Mouse (Mus musculus): ENCODE data around the gene Slc25a45. TPM values are rescaled to one million over a fixed set of nuclear protein-coding genes. Genes with fewer than 3 reads are reported as not detected.

The Slc25a45 gene
- total and polyA plus RNA-seq, 3 experiments: 15.5 to 44.6 (median 36.2) TPM

DNA sequence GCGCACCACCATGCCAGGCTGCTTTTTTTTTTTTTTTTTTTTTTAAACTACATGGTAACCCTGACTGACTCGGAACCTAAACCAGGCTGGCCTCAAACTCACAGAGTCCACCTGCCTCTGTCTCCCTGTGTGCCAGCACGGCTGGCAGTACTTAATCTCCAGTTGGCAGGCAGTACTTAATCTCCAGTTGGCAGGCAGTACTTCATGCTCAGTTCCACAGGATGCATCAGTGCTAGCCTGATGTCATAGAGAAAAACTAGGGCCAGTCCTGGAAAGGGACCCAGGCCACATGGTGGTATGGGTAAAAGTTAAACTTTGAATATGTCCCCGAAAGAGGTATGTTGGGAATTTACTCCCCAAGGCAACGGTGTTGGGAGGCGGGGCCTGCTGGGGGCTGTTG, 50.5 kb downstream of the Slc25a45 start:
- DNase-seq: no peak

DNA sequence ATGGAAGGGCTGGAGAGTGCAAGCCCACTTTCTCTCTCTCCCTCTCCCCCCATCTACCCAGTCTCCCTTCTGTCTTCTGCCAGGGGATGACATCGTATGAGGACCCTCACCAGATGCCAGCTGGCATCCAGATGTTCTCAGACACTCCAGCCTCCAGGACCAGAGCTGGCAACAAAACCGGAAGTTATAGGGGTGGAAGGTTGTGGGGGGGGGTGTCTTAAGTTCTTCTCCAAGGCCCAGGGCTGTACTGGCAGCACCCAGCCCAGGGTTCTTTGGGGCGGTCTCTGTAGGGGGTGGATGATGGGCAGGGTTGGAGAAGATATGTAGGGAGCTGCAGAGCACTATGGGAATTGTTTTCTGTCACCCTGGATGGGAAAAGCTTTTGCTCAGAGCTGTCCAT, 50.9 kb downstream of the Slc25a45 start:
- DNase-seq: no peak

DNA sequence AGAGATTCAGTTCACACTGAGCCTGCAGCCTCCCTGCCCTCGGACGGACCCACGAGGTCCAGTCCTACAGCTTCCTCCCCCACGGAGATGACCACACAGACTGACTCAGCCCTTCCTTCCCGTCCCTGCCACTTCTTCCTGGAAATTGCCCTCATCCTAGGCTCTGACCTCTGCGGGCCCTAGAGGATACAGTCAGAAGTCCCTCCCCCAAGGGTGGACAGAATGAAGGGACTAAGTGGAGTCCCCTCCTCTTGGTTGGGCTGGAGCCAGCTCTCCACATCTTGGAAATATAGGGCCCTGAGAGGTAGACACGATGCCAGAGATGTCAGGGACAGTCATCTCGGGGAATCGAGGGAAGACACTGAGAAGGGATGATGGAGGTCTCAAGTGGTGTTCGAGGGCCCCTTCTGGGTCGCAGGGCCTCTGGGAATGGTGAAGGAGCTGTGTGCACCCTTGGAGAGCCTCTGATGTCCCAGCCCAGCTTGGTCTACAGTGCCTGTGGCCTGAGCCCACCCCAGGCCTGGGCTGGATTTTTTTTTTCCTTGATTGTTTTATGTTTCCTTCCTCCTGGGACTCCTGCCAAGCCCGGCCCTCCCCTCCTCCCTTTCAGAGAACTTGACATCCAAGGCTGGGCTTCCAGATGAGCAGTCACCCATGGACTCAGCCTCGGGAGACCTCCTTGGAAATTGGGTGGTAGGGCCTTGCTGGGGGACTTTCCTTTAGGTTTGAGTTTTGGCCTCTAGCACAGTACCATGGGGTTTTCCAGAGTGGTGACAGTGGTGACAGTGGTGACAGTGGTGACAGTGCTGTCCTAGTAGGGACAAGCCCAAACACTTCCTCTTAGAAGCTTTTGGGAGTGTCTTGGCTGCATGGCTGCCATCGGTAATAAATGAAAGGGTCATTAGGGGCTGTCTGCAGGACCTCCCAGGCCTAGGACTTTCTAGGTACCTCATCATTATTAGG, 52.3 kb downstream of the Slc25a45 start:
- DNase-seq: peak; percentile 82

DNA sequence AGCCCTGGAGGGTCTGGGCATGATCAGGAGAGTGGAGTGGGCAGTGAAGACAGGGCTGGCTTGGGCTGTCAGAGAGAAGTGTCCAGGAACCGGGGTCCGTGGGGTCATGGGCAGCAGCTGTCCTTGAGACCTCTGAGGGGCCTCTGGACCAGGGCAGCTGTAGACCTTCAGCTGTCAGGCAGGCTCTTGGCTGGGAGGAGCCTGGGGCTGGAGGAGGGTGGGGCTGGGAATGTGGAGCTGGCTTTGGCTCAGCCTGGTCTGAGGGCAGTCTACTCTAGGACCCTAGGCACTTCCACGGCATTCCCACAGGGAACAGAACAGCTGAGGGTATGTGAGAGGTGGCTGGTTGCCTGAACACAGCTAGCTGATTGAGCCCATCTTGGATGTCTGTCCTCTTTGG, 57.7 kb downstream of the Slc25a45 start:
- peak; percentile 80 for DNase-seq

Other genes with a start within 250 kb of the Slc25a45 start
- 100 to 1,000 TPM in 1 of 2 experiments, 10 to 100 TPM in 1; 89.8 to 149 TPM for gene Rela, start 240.3 kb upstream of the Slc25a45 start, total RNA-seq (2021)
- gene Rela, start 240.3 kb upstream of the Slc25a45 start, polyA plus RNA-seq (2012; rRNA removed): 163 and 221 TPM in 2 replicates
- gene Sipa1, start 214.1 kb upstream of the Slc25a45 start, total RNA-seq (2021): 10 to 100 TPM; 39.8 to 62.1 TPM
- 165 and 177 TPM in 2 replicates for gene Sipa1, start 214.1 kb upstream of the Slc25a45 start, polyA plus RNA-seq (2012; rRNA removed)
- gene Map3k11, start 189.1 kb upstream of the Slc25a45 start, total RNA-seq (2021): 10 to 100 TPM; 42.6 to 44.2 TPM
- 102 and 104 TPM in 2 replicates for gene Map3k11, start 189.1 kb upstream of the Slc25a45 start, polyA plus RNA-seq (2012; rRNA removed)
- 10 to 100 TPM; 88.9 to 90.8 TPM for gene Pcnx3, start 188.9 kb upstream of the Slc25a45 start, total RNA-seq (2021)
- 330 and 358 TPM in 2 replicates for gene Pcnx3, start 188.9 kb upstream of the Slc25a45 start, polyA plus RNA-seq (2012; rRNA removed)
- not detected for gene Kcnk7, start 173.4 kb upstream of the Slc25a45 start, total RNA-seq (2021)
- gene Kcnk7, start 173.4 kb upstream of the Slc25a45 start, polyA plus RNA-seq (2012; rRNA removed): not detected in 2 replicates
- gene Ehbp1l1, start 151.5 kb upstream of the Slc25a45 start, total RNA-seq (2021): 10 to 100 TPM; 30.3 to 31.6 TPM
- 47.6 and 49.2 TPM in 2 replicates for gene Ehbp1l1, start 151.5 kb upstream of the Slc25a45 start, polyA plus RNA-seq (2012; rRNA removed)
- gene Fam89b, start 148.2 kb upstream of the Slc25a45 start, total RNA-seq (2021): 10 to 100 TPM; 58.1 to 68.4 TPM
- gene Fam89b, start 148.2 kb upstream of the Slc25a45 start, polyA plus RNA-seq (2012; rRNA removed): 443 and 466 TPM in 2 replicates
- 100 to 1,000 TPM; 174 to 246 TPM for gene Ltbp3, start 136.9 kb upstream of the Slc25a45 start, total RNA-seq (2021)
- 737 and 768 TPM in 2 replicates for gene Ltbp3, start 136.9 kb upstream of the Slc25a45 start, polyA plus RNA-seq (2012; rRNA removed)
- gene Scyl1, start 106.4 kb upstream of the Slc25a45 start, total RNA-seq (2021): 100 to 1,000 TPM; 106 to 109 TPM
- gene Scyl1, start 106.4 kb upstream of the Slc25a45 start, polyA plus RNA-seq (2012; rRNA removed): 119 and 125 TPM in 2 replicates
- gene Frmd8, start 2.5 kb upstream of the Slc25a45 start, total RNA-seq (2021): 10 to 100 TPM; 41.2 to 51.4 TPM
- 27.8 and 36.4 TPM in 2 replicates for gene Frmd8, start 2.5 kb upstream of the Slc25a45 start, polyA plus RNA-seq (2012; rRNA removed)
- 1 to 10 TPM; 1.0 to 1.1 TPM for gene Tigd3, start 16.3 kb downstream of the Slc25a45 start, total RNA-seq (2021)
- gene Tigd3, start 16.3 kb downstream of the Slc25a45 start, polyA plus RNA-seq (2012; rRNA removed): 0.48 and 0.53 TPM in 2 replicates
- gene Dpf2, start 35.2 kb downstream of the Slc25a45 start, total RNA-seq (2021): 100 to 1,000 TPM in 1 of 2 experiments, 10 to 100 TPM in 1; 90.6 to 125 TPM
- gene Dpf2, start 35.2 kb downstream of the Slc25a45 start, polyA plus RNA-seq (2012; rRNA removed): 51.7 and 56.3 TPM in 2 replicates
- 1 to 10 TPM; 5.5 to 8.0 TPM for gene Cdc42ep2, start 47.0 kb downstream of the Slc25a45 start, total RNA-seq (2021)
- gene Cdc42ep2, start 47.0 kb downstream of the Slc25a45 start, polyA plus RNA-seq (2012; rRNA removed): 5.6 and 5.9 TPM in 2 replicates
- gene Pola2, start 86.4 kb downstream of the Slc25a45 start, total RNA-seq (2021): 10 to 100 TPM; 15.9 to 20.4 TPM
- 36.0 and 41.0 TPM in 2 replicates for gene Pola2, start 86.4 kb downstream of the Slc25a45 start, polyA plus RNA-seq (2012; rRNA removed)
- gene Slc22a20, start 108.3 kb downstream of the Slc25a45 start, total RNA-seq (2021): not detected
- not detected in 2 replicates for gene Slc22a20, start 108.3 kb downstream of the Slc25a45 start, polyA plus RNA-seq (2012; rRNA removed)
- 10 to 100 TPM; 34.9 to 42.1 TPM for gene Capn1, start 138.1 kb downstream of the Slc25a45 start, total RNA-seq (2021)
- 34.8 and 37.9 TPM in 2 replicates for gene Capn1, start 138.1 kb downstream of the Slc25a45 start, polyA plus RNA-seq (2012; rRNA removed)
- gene Syvn1, start 168.8 kb downstream of the Slc25a45 start, total RNA-seq (2021): 10 to 100 TPM; 54.1 to 71.3 TPM
- 87.3 and 114 TPM in 2 replicates for gene Syvn1, start 168.8 kb downstream of the Slc25a45 start, polyA plus RNA-seq (2012; rRNA removed)
- gene Mrpl49, start 180.0 kb downstream of the Slc25a45 start, total RNA-seq (2021): 10 to 100 TPM; 64.8 to 67.5 TPM
- 15.8 and 17.0 TPM in 2 replicates for gene Mrpl49, start 180.0 kb downstream of the Slc25a45 start, polyA plus RNA-seq (2012; rRNA removed)
- gene Fau, start 180.0 kb downstream of the Slc25a45 start, total RNA-seq (2021): 1,000 to 10,000 TPM; 1,141 to 1,229 TPM
- gene Fau, start 180.0 kb downstream of the Slc25a45 start, polyA plus RNA-seq (2012; rRNA removed): 984 and 1,350 TPM in 2 replicates
- gene Znhit2, start 183.4 kb downstream of the Slc25a45 start, total RNA-seq (2021): 10 to 100 TPM; 24.7 to 37.5 TPM
- gene Znhit2, start 183.4 kb downstream of the Slc25a45 start, polyA plus RNA-seq (2012; rRNA removed): 134 and 152 TPM in 2 replicates
- gene Tm7sf2, start 190.6 kb downstream of the Slc25a45 start, total RNA-seq (2021): 10 to 100 TPM; 22.0 to 48.3 TPM
- 91.9 and 126 TPM in 2 replicates for gene Tm7sf2, start 190.6 kb downstream of the Slc25a45 start, polyA plus RNA-seq (2012; rRNA removed)
- gene Vps51, start 199.4 kb downstream of the Slc25a45 start, total RNA-seq (2021): 10 to 100 TPM; 57.1 to 60.0 TPM
- gene Vps51, start 199.4 kb downstream of the Slc25a45 start, polyA plus RNA-seq (2012; rRNA removed): 64.4 and 66.3 TPM in 2 replicates
- gene Tmem262, start 202.2 kb downstream of the Slc25a45 start, total RNA-seq (2021): not detected
- gene Tmem262, start 202.2 kb downstream of the Slc25a45 start, polyA plus RNA-seq (2012; rRNA removed): 1.0 TPM in 1 of 2 replicates, not detected in the other
- not detected for gene Gm28374, start 204.4 kb downstream of the Slc25a45 start, total RNA-seq (2021)
- 0.38 and 0.64 TPM in 2 replicates for gene Gm28374, start 204.4 kb downstream of the Slc25a45 start, polyA plus RNA-seq (2012; rRNA removed)
- gene Zfpl1, start 207.1 kb downstream of the Slc25a45 start, total RNA-seq (2021): 10 to 100 TPM; 38.9 to 43.5 TPM
- gene Zfpl1, start 207.1 kb downstream of the Slc25a45 start, polyA plus RNA-seq (2012; rRNA removed): 91.2 and 122 TPM in 2 replicates
- under 1 TPM; 0.73 to 0.98 TPM for gene Cdca5, start 207.2 kb downstream of the Slc25a45 start, total RNA-seq (2021)
- gene Cdca5, start 207.2 kb downstream of the Slc25a45 start, polyA plus RNA-seq (2012; rRNA removed): 0.32 and 0.80 TPM in 2 replicates
- gene AC131692.1, start 216.6 kb downstream of the Slc25a45 start, total RNA-seq (2021): not detected
- not detected in 2 replicates for gene AC131692.1, start 216.6 kb downstream of the Slc25a45 start, polyA plus RNA-seq (2012; rRNA removed)
- not detected for gene Naaladl1, start 228.0 kb downstream of the Slc25a45 start, total RNA-seq (2021)
- 0.09 and 0.13 TPM in 2 replicates for gene Naaladl1, start 228.0 kb downstream of the Slc25a45 start, polyA plus RNA-seq (2012; rRNA removed)
- gene Sac3d1, start 240.8 kb downstream of the Slc25a45 start, total RNA-seq (2021): 10 to 100 TPM; 15.7 to 16.5 TPM
- gene Sac3d1, start 240.8 kb downstream of the Slc25a45 start, polyA plus RNA-seq (2012; rRNA removed): 92.6 and 97.2 TPM in 2 replicates